Mouse (Mus musculus) intestine, postnatal 0 days (tissue): Measurements from ENCODE around the gene Atp9a. TPM values are rescaled to one million over a fixed set of nuclear protein-coding genes. Genes with fewer than 3 reads are reported as not detected.
A peak's percentile ranks its signal among the peaks of the same experiment; 100 is the strongest.

ENCODE experiments used
- ATAC-seq: fragments of 200-750 bp; cut with Nextera tagmentation; 2 replicates; pipeline ENCODE4 v1.8.0; 2017; ENCODE audit warnings: mild to moderate bottlenecking, moderate TSS enrichment, moderate library complexity
- H3K27ac ChIP-seq: fragments of 300-500 bp; sonication (generic); 2 replicates; pipeline ENCODE4 v1.5.1; 2014; ENCODE audit warnings: mild to moderate bottlenecking, low read depth, low read length, moderate library complexity
- H3K27me3 ChIP-seq: fragments of 300-500 bp; sonication (generic); replicated peaks from 2 replicates; pipeline ENCODE4 v1.6.1; 2014; ENCODE audit warnings: low read length, mixed read lengths; ENCODE audit not compliant: control insufficient read depth, insufficient read depth
- H3K36me3 ChIP-seq: fragments of 300-500 bp; sonication (generic); 2 replicates; pipeline ENCODE4 v1.6.1; 2014; ENCODE audit warnings: mild to moderate bottlenecking, moderate library complexity; ENCODE audit not compliant: control insufficient read depth, insufficient read depth
- H3K4me1 ChIP-seq: fragments of 300-500 bp; sonication (generic); replicated peaks from 2 replicates; pipeline ENCODE4 v1.6.1; 2014; ENCODE audit warnings: antibody characterized with exemption, low read length, mixed read lengths; ENCODE audit not compliant: control insufficient read depth, insufficient read depth
- H3K4me2 ChIP-seq: fragments of 300-500 bp; sonication (generic); replicated peaks from 2 replicates; pipeline ENCODE4 v1.6.1; 2014; ENCODE audit warnings: low read depth, mild to moderate bottlenecking, moderate library complexity
- H3K4me3 ChIP-seq: fragments of 300-500 bp; sonication (generic); 2 replicates; pipeline ENCODE4 v1.5.1; 2014; ENCODE audit warnings: low read depth, low read length
- H3K9ac ChIP-seq: fragments of 300-500 bp; sonication (generic); 2 replicates; pipeline ENCODE4 v1.6.1; 2014; ENCODE audit warnings: mild to moderate bottlenecking, low read depth, low read length
- H3K9me3 ChIP-seq: fragments of 300-500 bp; sonication (generic); 2 replicates; pipeline ENCODE4 v1.6.1; 2016; ENCODE audit warnings: mixed run types; ENCODE audit not compliant: control insufficient read depth
- CTCF ChIP-seq: sonication (generic); IDR thresholded peaks from 2 replicates; pipeline ENCODE4 v1.5.1; 2016; ENCODE audit warnings: low read depth, mild to moderate bottlenecking, control low read depth, antibody characterized with exemption, moderate library complexity
- WGBS: fragments of 180-500 bp; shearing (Covaris S2); extraction: QIAGEN DNeasy Blood & Tissue Kit; methylation state at CpG from one replicate; pipeline ENCODE4 v1.1.7; 2014; 5-methylcytosine and 5-hydroxymethylcytosine counted together
- polyA plus RNA-seq: library from polyadenylated mRNA; unstranded; fragments of >200 nt; fragmentation: Nextera tagmentation; extraction: Ambion mirVana; gene quantifications from 2 replicates; pipeline ENCODE4 v1.2.1, GENCODE M21; 2015

Gene Atp9a
- polyA plus RNA-seq, 1 experiment from 2014 or later = 36.7 TPM

DNA sequence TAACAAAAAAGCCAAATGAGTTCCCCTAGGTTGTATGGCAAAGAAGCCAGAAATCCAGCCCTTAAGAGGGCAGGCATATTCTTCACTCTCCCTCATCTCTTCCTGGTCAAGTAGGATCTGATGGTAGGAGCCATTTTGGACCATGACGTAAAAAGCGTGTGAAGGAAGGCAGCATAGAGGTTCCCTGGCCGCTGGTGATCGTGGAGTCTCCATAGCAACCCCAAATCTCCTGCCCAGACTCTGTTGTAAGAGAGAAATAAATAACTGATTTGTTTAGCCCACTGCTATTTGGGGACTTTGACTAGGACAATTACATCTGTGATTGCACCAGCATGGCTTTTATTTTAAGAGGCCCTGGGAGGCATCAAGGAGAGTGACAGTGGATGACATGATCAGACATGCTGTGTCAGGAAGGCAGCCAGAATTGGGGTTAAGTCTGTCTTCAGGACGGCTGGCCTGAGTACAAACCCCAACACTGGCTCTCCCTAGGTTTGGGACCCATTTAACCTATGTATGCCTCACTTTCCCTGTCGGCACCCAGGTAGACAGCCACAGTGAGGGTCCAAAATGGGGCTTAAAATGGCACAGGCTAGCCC lies 132.5 kb downstream of the Atp9a start:
- Histone ChIP-seq H3K27me3 (no peaks in the 10 kb centered on the region), H3K4me2 (no peak overlapping the region), H3K4me3 (no peak overlapping the region), H3K36me3 (no peaks in the 10 kb centered on the region), H3K9me3 (no peaks in the 10 kb centered on the region), H3K9ac (no peak overlapping the region), H3K27ac (no peak overlapping the region), H3K4me1 (0 out of 2 replicates have a peak, but pooled peaks cover 6% of the 10 kb centered on the region)
- ATAC-seq = no peak
- WGBS = 70% methylated on average over 6 of the region's 6 CpGs
- TF ChIP-seq CTCF = no peak

DNA sequence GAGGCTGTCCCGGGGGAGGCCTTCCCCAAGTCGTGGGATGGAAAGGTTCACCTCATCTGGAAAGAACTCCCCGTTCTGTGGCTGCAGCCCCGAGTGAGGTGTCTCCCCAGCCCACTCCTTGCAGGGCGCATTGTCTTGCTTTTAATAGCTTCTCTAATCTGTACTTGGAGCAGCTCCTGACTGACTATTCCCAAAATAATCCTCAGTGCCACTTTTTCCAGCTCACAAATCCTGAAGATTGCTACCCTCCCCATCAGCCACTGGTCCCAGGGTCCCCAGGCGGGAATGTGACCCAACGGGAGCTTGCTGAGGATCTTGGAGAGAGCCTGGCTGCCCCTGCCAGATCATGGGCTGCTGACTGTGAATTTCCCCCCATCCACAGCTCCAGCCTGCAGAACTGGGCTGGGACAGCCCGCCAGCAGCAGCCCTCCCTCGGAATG lies 134.1 kb downstream of the Atp9a start:
- Histone ChIP-seq H3K27me3 (no peaks in the 10 kb centered on the region), H3K4me3 (no peak overlapping the region), H3K27ac (no peak overlapping the region), H3K9me3 (no peaks in the 10 kb centered on the region), H3K4me2 (no peak overlapping the region), H3K4me1 (0 out of 2 replicates have a peak, but pooled peaks cover 3% of the 10 kb centered on the region), H3K9ac (no peak overlapping the region), H3K36me3 (no peaks in the 10 kb centered on the region)
- no peak for TF ChIP-seq CTCF
- no peak for ATAC-seq
- 70% methylated on average over 9 of the region's 9 CpGs for WGBS

DNA sequence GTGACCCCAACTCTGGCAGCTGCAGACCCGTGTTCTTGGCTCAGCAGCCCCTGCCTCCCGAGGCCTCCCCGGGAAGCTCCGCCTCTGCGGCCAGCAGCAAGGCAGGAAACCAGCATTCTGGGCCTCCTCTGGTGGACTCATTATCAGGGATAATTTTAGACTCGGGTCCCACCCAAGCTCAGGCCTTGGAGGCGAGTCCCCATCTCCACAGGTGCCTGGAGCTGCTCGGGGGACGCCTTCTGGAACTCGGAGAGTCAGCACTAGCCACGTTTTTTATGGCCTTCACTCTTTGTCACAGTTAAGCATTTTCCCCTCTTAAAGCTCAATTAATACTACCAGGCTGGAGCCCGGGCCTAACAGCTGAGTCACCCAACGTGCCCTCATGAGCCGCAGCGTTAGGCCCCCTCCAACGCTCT lies 137.5 kb downstream of the Atp9a start:
- Histone ChIP-seq H3K9me3 (no peaks in the 10 kb centered on the region), H3K27me3 (peaks cover 22% of the 10 kb centered on the region; the same call in 1 of the 2 replicates), H3K9ac (no peak overlapping the region), H3K27ac (no peak overlapping the region), H3K36me3 (no peaks in the 10 kb centered on the region), H3K4me1 (no peaks in the 10 kb centered on the region), H3K4me3 (no peak overlapping the region), H3K4me2 (no peak overlapping the region)
- no peak for ATAC-seq
- no peak for TF ChIP-seq CTCF
- 21% methylated on average over 16 of the region's 16 CpGs for WGBS

DNA sequence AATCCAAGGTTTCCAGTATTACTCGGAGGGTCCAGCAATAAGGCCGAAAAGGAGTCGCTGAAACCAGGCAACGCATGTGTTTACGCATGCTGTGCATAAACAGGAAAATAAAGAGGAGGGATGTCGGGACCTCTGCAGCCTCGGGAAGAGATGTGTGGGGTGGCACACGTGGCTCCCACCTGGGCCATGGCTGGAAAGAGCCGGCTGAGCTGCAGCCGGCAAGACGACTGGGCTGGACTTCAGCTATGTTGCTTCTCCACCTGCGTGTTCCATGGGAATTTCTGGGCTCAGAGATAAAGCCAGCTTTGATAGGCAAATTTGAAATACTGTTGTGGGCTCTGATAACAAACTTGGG lies 139.8 kb downstream of the Atp9a start:
- H3K9ac ChIP-seq = no peak overlapping the region
- H3K36me3 ChIP-seq = no peaks in the 10 kb centered on the region
- TF ChIP-seq CTCF = no peak
- H3K27ac ChIP-seq = no peak overlapping the region
- no peak overlapping the region for H3K4me3 ChIP-seq
- peaks cover 27% of the 10 kb centered on the region; the same call in 1 of the 2 replicates for H3K27me3 ChIP-seq
- H3K9me3 ChIP-seq = no peaks in the 10 kb centered on the region
- H3K4me1 ChIP-seq = no peaks in the 10 kb centered on the region
- WGBS = 24% methylated on average over 12 of the region's 12 CpGs
- H3K4me2 ChIP-seq = peak overlapping the region; percentile 66
- no peak for ATAC-seq

DNA sequence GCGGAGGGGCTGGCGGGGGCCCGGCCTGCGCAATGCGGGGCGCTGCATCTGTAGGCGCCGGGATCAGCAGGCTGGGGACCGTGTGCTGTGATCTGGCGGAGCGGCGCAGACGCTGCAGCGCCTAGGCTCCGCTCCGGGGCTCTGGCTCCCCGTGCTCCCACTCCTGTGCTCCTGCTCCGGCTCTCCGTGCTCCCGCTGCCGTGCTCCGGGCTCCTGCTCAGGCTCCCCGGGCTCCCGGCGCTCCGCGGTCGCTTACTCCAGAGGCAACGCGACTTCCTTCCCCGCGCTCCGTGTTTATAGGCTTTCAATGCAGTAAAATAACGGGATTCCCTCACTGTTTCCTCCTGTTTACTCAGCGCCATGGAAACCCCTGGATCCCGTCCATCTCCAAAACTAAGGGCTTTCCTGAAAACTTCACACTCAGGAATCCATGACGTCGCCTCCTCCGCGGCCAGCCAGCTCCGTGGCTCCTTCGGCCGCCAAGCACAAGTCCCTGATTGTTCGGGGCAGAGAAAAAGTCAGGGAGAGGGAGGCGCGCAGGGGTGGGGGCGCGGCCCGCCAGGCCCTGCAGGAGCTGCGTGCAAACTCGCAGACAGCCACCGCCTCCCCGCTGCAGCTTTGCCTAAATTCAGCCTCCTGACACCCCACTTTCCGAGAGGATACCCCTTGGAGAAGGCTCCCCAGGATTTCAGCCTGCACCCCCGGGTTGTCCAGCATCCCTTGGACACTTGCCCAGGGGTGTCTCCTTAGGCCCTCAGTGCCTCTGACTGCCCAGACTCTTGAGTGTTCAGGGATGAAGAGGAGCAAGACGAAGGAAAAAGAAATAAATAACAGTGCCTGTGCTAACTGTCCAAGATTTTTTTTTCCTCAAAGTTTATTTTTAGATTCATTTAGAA lies 140.5 kb downstream of the Atp9a start, which contains the start of gene Nfatc2:
Nfatc2 (minus strand) TSS at position 167 of the 896 bp plus-strand sequence.
- Histone ChIP-seq H3K9me3 (no peaks in the 10 kb centered on the region), H3K4me1 (no peaks in the 10 kb centered on the region), H3K4me2 (peak within 1 kb of the TSS; percentile 66), H3K27me3 (peaks cover 27% of the 10 kb centered on the region; the same call in 1 of the 2 replicates), H3K4me3 (peak within 1 kb of the TSS; percentile 44), H3K9ac (peak within 1 kb of the TSS; percentile 31; the same call in 1 of the 2 replicates), H3K27ac (peak within 1 kb of the TSS; percentile 28; the same call in 1 of the 2 replicates), H3K36me3 (no peaks in the 10 kb centered on the region)
- WGBS = 2% methylated on average over 54 of the region's 56 CpGs
- TF ChIP-seq CTCF = no peak
- ATAC-seq = peak; percentile 35

DNA sequence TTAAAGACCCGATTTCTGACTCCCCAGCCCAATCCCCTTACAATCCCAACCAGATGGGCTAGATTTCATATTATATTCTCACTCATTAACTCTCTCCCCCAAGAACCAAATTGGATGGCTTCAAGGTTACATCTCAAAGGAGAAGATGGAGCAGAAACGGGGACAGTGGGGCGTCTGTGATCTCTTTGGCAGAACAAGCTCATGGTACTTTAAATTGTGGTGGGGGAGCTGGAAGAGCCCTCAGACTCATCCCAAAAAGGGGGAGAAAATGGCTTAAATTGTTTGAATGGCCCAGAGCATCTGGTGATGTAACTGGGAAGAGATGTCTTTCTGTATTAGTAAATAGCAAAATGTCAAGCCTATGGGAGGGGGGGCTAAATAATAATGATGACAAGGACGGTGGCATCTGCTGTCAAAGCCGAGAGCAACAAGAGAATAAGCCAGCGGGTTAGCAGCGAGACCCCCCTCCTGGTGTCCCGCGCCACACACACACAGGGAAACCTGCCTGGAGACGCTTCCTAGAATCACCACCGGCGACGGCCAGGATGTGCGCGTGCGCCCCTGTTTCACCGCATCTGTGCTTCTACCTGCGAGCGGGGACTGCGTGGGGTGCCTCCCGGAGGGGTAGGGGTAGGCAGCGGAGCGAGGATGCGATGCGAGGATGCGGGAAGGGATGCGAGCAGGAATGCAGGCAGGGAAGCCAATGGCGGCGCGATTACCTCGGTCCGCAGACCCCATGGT lies 141.3 kb downstream of the Atp9a start:
- whole genome bisulfite sequencing = 2% methylated on average over 32 of the region's 32 CpGs
- H3K9ac ChIP-seq = peak overlapping the region; percentile 31; the same call in 1 of the 2 replicates
- no peaks in the 10 kb centered on the region for H3K36me3 ChIP-seq
- peaks cover 27% of the 10 kb centered on the region; the same call in 1 of the 2 replicates for H3K27me3 ChIP-seq
- peak overlapping the region; percentile 28; the same call in 1 of the 2 replicates for H3K27ac ChIP-seq
- H3K4me1 ChIP-seq = no peaks in the 10 kb centered on the region
- peak; percentile 4; the same call in 1 of the 2 replicates for ATAC-seq
- H3K9me3 ChIP-seq = no peaks in the 10 kb centered on the region
- H3K4me2 ChIP-seq = peak overlapping the region; percentile 66
- TF ChIP-seq CTCF = no peak
- H3K4me3 ChIP-seq = peak overlapping the region; percentile 44
